Comparison of ENCODE assay signal across 26 mouse cellular contexts in genomic region chr2:169215546-169216043, GRCm38 (mm10).
DNase-seq lines count a peak whose midpoint lies in the region; ATAC-seq and TF ChIP-seq lines count a peak whose summit lies in the region.
"Had no signal": no experiment of that assay in that cellular context is flagged by ENCODE, and none has a peak within 500 bp of the region (broad histone marks: within the 10 kb centered on the region; RNA-seq: fewer than 3 reads in every experiment).

No protein-coding gene starts in this region.

- H3K9me3 ChIP-seq in forebrain, embryonic 11.5 days (ENCODE audit: control insufficient read depth, low read length) = no peaks in the 10 kb centered on the region
- H3K9me3 ChIP-seq in forebrain, embryonic 12.5 days = 0 out of 2 replicates have a peak, but pooled peaks cover 3% of the 10 kb centered on the region
- H3K9me3 ChIP-seq in midbrain, embryonic 14.5 days (ENCODE audit: control insufficient read depth, low read length) = no peaks in the 10 kb centered on the region
- H3K9me3 ChIP-seq in midbrain, embryonic 10.5 days (replicated peaks) = no peaks in the 10 kb centered on the region
- no peaks in the 10 kb centered on the region for H3K9me3 ChIP-seq in hindbrain, embryonic 11.5 days (ENCODE audit: control insufficient read depth, low read length)
- H3K9me3 ChIP-seq in hindbrain, postnatal 0 days (ENCODE audit: low read length) = no peaks in the 10 kb centered on the region
- H3K9me3 ChIP-seq: embryonic facial prominence, embryonic 12.5 days; limb, embryonic 13.5 days; lung, embryonic 15.5 days; stomach, embryonic 15.5 days had no signal

- no peak overlapping the region for H3K4me2 ChIP-seq in forebrain, embryonic 11.5 days (ENCODE audit: low read depth, low read length, severe bottlenecking)
- no peak overlapping the region for H3K4me2 ChIP-seq in forebrain, embryonic 12.5 days
- H3K4me2 ChIP-seq in midbrain, embryonic 14.5 days (ENCODE audit: low read length) = no peak overlapping the region
- no peak overlapping the region for H3K4me2 ChIP-seq in hindbrain, embryonic 11.5 days (replicated peaks; ENCODE audit: low read depth, low read length)
- H3K4me2 ChIP-seq in hindbrain, postnatal 0 days (ENCODE audit: low read depth, low read length) = no peak overlapping the region
- H3K4me2 ChIP-seq: embryonic facial prominence, embryonic 12.5 days; limb, embryonic 13.5 days; liver, embryonic 11.5 days; lung, embryonic 15.5 days; midbrain, embryonic 11.5 days; stomach, embryonic 15.5 days had no signal

- no peak for ATAC-seq in forebrain, embryonic 11.5 days (replicated peaks; ENCODE audit: low FRiP score)
- no peak for ATAC-seq in forebrain, embryonic 12.5 days (ENCODE audit: low FRiP score)
- no peak for ATAC-seq in midbrain, embryonic 14.5 days (ENCODE audit: low FRiP score, low TSS enrichment)
- no peak for ATAC-seq in hindbrain, embryonic 11.5 days (ENCODE audit: low FRiP score)
- no peak for ATAC-seq in hindbrain, postnatal 0 days
- ATAC-seq: CD4-positive, CD25-positive, alpha-beta regulatory T cell, adult 4 months; intestine, postnatal 0 days had no signal

- H3K9ac ChIP-seq in forebrain, embryonic 11.5 days (ENCODE audit: low read length) = no peak overlapping the region
- no peak overlapping the region for H3K9ac ChIP-seq in forebrain, embryonic 12.5 days
- no peak overlapping the region for H3K9ac ChIP-seq in midbrain, embryonic 14.5 days (replicated peaks; ENCODE audit: low read length)
- no peak overlapping the region for H3K9ac ChIP-seq in hindbrain, embryonic 11.5 days (ENCODE audit: low read depth, low read length)
- no peak overlapping the region for H3K9ac ChIP-seq in hindbrain, postnatal 0 days (replicated peaks; ENCODE audit: low read length)
- H3K9ac ChIP-seq: embryonic facial prominence, embryonic 12.5 days; limb, embryonic 13.5 days; lung, embryonic 15.5 days; stomach, embryonic 15.5 days had no signal

- H3K27ac ChIP-seq in forebrain, embryonic 11.5 days (ENCODE audit: low read depth, low read length) = no peak overlapping the region
- no peak overlapping the region for H3K27ac ChIP-seq in forebrain, embryonic 12.5 days
- no peak overlapping the region for H3K27ac ChIP-seq in midbrain, embryonic 14.5 days (replicated peaks; ENCODE audit: low read depth, low read length)
- H3K27ac ChIP-seq in midbrain, embryonic 10.5 days (replicated peaks) = no peak overlapping the region
- H3K27ac ChIP-seq in hindbrain, embryonic 11.5 days (ENCODE audit: low read depth, low read length) = no peak overlapping the region
- no peak overlapping the region for H3K27ac ChIP-seq in hindbrain, postnatal 0 days
- H3K27ac ChIP-seq: embryonic facial prominence, embryonic 12.5 days; gastrocnemius, adult 2 months; limb, embryonic 13.5 days; lung, embryonic 15.5 days; stomach, embryonic 15.5 days had no signal

- H3K27me3 ChIP-seq in forebrain, embryonic 11.5 days (ENCODE audit: control insufficient read depth, insufficient read depth, low read length) = no peaks in the 10 kb centered on the region
- H3K27me3 ChIP-seq in forebrain, embryonic 12.5 days = no peaks in the 10 kb centered on the region
- no peaks in the 10 kb centered on the region for H3K27me3 ChIP-seq in midbrain, embryonic 14.5 days (ENCODE audit: control insufficient read depth, insufficient read depth, low read length)
- no peaks in the 10 kb centered on the region for H3K27me3 ChIP-seq in midbrain, embryonic 10.5 days (ENCODE audit: low read depth, poor library complexity, severe bottlenecking)
- H3K27me3 ChIP-seq in hindbrain, embryonic 11.5 days (ENCODE audit: control insufficient read depth, insufficient read depth, low read length) = no peaks in the 10 kb centered on the region
- H3K27me3 ChIP-seq in hindbrain, postnatal 0 days (ENCODE audit: insufficient read depth, low read length) = no peaks in the 10 kb centered on the region
- H3K27me3 ChIP-seq: embryonic facial prominence, embryonic 12.5 days; lung, embryonic 15.5 days; stomach, embryonic 15.5 days had no signal

- H3K4me1 ChIP-seq in forebrain, embryonic 11.5 days (replicated peaks; ENCODE audit: control insufficient read depth, insufficient read depth, low read length) = no peaks in the 10 kb centered on the region; the same call in 1 of the 2 replicates
- H3K4me1 ChIP-seq in forebrain, embryonic 12.5 days = peaks cover 17% of the 10 kb centered on the region
- H3K4me1 ChIP-seq in midbrain, embryonic 14.5 days (ENCODE audit: control insufficient read depth, insufficient read depth, low read length) = no peaks in the 10 kb centered on the region
- peaks cover 18% of the 10 kb centered on the region; the same call in 1 of the 2 replicates for H3K4me1 ChIP-seq in midbrain, embryonic 10.5 days
- no peaks in the 10 kb centered on the region for H3K4me1 ChIP-seq in hindbrain, embryonic 11.5 days (replicated peaks; ENCODE audit: control insufficient read depth, insufficient read depth, low read length)
- H3K4me1 ChIP-seq in hindbrain, postnatal 0 days (ENCODE audit: insufficient read depth, low read length) = no peaks in the 10 kb centered on the region

- no peaks in the 10 kb centered on the region for H3K36me3 ChIP-seq in forebrain, embryonic 11.5 days (ENCODE audit: control insufficient read depth, insufficient read depth, low read length)
- H3K36me3 ChIP-seq in forebrain, embryonic 12.5 days (replicated peaks) = no peaks in the 10 kb centered on the region
- H3K36me3 ChIP-seq in midbrain, embryonic 14.5 days (ENCODE audit: control insufficient read depth, insufficient read depth, low read length) = no peaks in the 10 kb centered on the region
- H3K36me3 ChIP-seq in midbrain, embryonic 10.5 days = no peaks in the 10 kb centered on the region
- H3K36me3 ChIP-seq in hindbrain, embryonic 11.5 days (ENCODE audit: control insufficient read depth, insufficient read depth, low read length) = no peaks in the 10 kb centered on the region
- H3K36me3 ChIP-seq in hindbrain, postnatal 0 days (ENCODE audit: insufficient read depth, low read length) = no peaks in the 10 kb centered on the region
- H3K36me3 ChIP-seq: embryonic facial prominence, embryonic 12.5 days; limb, embryonic 13.5 days; lung, embryonic 15.5 days; stomach, embryonic 15.5 days had no signal

- H3K4me3 ChIP-seq in forebrain, embryonic 11.5 days (ENCODE audit: low read depth, low read length) = no peak overlapping the region
- H3K4me3 ChIP-seq in forebrain, embryonic 12.5 days (replicated peaks) = no peak overlapping the region
- no peak overlapping the region for H3K4me3 ChIP-seq in midbrain, embryonic 14.5 days (replicated peaks; ENCODE audit: low read depth, low read length)
- H3K4me3 ChIP-seq in midbrain, embryonic 10.5 days = no peak overlapping the region
- no peak overlapping the region for H3K4me3 ChIP-seq in hindbrain, embryonic 11.5 days (ENCODE audit: low read depth, low read length)
- no peak overlapping the region for H3K4me3 ChIP-seq in hindbrain, postnatal 0 days (ENCODE audit: low read length)
- H3K4me3 ChIP-seq: embryonic facial prominence, embryonic 12.5 days; gastrocnemius, adult 2 months; limb, embryonic 13.5 days; lung, embryonic 15.5 days; stomach, embryonic 15.5 days had no signal

- TF ChIP-seq CTCF in hindbrain, postnatal 0 days (IDR thresholded peaks at IDR 0.05; ENCODE audit: low read depth) = no peak

- DNase-seq in forebrain, embryonic 11.5 days (ENCODE audit: low spot score) = peak; percentile 38
- peak; percentile 18 for DNase-seq in midbrain, embryonic 14.5 days
- DNase-seq in midbrain, embryonic 10.5 days (ENCODE audit: low spot score) = no peak
- peak; percentile 22 for DNase-seq in hindbrain, embryonic 11.5 days (ENCODE audit: low spot score)
- DNase-seq in hindbrain, postnatal 0 days (ENCODE audit: low spot score) = peak; percentile 41
- no peak for DNase-seq in adrenal gland, postnatal 36 days
- DNase-seq in cerebellum, postnatal 36 days = no peak
- DNase-seq: adrenal gland, adult 8-10 months; cerebellum, adult 11 months; cerebellum, adult 9-10 months; gastrocnemius, adult 2 months; gastrocnemius, postnatal 36 days; heart, postnatal 14 days; kidney, adult 9 months; kidney, postnatal 10 days; retina, postnatal 1 day; right cerebral cortex, postnatal 14 days had no signal

- WGBS in forebrain, embryonic 11.5 days = 83% methylated on average over 18 of the region's 18 CpGs
- 80% methylated on average over 18 of the region's 18 CpGs for WGBS in forebrain, embryonic 12.5 days
- WGBS in midbrain, embryonic 14.5 days = 52% methylated on average over 18 of the region's 18 CpGs
- WGBS in midbrain, embryonic 10.5 days = 87% methylated on average over 18 of the region's 18 CpGs
- WGBS in hindbrain, embryonic 11.5 days = 40% methylated on average over 18 of the region's 18 CpGs
- WGBS in hindbrain, postnatal 0 days = 25% methylated on average over 18 of the region's 18 CpGs

Comparison
In these comparisons a context has a peak if more than half of its experiments do, and no peak if none do; other contexts are left out.
1. DNase-seq: peak in forebrain, embryonic 11.5 days (single experiment), midbrain, embryonic 14.5 days (single experiment), hindbrain, embryonic 11.5 days (single experiment) and hindbrain, postnatal 0 days (single experiment); none in midbrain, embryonic 10.5 days (single experiment), adrenal gland, postnatal 36 days (0 of 2) and cerebellum, postnatal 36 days (0 of 2).